Mouse (Mus musculus) B cell, adult 2 months (primary cell): ENCODE measurements around the gene Neurod1.
A peak's percentile ranks its signal among the peaks of the same experiment; 100 is the strongest.

ENCODE experiments used
- DNase-seq, 2 experiments: peaks; one replicate each; pipeline ENCODE4 v3.0.0; 2022

The Neurod1 gene

DNA sequence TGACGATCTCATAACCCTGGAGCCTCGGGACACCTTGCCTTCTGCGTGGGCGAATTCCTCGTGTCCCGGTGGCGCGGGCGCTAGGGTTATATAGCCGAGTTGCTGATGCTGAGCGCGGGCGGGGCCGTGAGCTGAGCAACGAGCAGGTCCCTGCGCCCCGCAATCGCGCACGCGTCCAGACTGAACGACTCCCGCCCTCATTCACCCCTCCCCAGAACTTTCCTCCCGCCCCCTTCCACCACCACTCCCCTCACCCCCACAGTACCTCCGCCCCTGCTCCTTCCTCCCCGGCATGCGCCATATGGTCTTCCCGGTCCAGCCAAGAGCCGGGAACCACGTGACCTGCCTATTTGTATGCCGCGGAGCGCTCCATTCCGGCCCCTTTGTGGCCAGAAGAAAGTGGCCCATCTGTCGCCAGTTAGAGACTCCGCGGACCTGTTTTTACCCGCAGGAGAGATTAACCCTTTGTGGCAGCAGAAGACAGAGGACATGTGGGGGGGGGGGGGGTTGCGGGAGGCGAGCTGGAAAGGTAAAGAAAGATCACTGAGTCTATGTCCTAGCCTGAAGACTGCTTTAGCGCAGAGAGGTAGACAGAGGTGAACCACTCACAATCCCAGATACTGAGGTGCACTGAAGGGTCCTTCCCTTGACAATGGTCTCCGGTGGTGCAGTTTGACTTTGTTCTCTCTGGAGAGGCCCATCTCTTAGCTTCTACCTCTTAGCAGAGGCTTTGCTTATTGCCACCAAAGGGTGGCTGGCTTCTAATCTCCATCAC lies at the start of gene Neurod1, which contains the start of gene Cerkl:
Gene Neurod1, minus strand, starts transcription at position 177 of the 775 bp plus-strand sequence.
Gene Cerkl, minus strand, starts transcription at position 211 of the 775 bp plus-strand sequence.
- DNase-seq: no peak

DNA sequence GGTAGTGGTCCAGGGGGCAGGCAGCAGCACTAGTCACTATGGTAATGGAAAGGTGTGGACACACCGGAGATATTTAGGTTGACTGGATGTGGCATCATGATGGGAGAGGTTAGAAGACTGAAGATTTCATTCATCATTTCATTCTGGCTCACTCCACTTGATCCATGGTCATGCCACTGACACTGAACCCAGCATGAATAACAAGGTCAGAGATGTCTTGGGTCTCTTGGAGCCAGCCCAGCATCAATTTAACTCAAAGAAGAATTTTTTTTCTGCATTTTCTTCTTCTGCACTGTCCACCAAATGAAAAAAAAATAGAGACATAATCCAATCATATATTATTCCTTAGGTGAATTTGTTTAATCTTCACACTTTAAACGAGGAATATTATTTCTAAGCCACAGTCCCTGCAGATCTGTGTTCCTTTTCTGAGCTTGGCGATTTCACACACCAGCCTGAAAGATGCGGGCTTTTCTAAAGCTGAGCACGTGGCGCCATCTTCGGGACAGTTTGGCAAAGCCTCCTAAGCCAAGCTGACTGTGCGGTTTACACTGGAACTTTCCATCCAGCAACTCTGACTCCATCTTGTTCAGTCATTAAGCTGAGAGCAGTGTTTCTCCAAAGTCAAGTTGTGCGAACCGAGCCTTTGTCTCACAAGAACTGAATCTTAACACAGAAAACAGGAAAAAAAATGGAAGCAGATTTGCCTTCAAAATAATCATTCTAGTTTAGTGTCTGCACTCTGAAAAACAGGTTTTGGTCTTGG lies 42.6 kb upstream of the Neurod1 start:
- peak; percentile 53 to 55 for DNase-seq

DNA sequence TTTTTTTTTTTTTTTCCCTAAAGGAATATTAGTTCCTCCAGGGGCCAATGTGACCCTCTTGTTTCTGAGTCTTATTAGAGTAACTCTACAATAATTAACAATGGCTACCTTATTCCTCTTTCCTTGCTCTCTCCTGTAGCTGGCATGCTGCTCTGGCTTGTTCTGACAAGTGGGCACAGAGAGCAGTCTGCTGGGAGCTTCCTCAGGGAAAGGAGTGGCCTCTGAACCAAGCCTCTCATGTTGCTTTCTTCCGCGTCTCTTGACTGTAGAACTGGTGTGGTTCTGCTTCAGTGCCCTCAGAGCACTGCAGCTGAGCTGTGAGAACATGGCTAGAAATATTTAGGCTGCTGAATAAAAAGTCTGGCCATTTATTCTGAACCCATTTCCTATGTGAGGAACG lies 28.6 kb upstream of the Neurod1 start:
- DNase-seq: no peak

DNA sequence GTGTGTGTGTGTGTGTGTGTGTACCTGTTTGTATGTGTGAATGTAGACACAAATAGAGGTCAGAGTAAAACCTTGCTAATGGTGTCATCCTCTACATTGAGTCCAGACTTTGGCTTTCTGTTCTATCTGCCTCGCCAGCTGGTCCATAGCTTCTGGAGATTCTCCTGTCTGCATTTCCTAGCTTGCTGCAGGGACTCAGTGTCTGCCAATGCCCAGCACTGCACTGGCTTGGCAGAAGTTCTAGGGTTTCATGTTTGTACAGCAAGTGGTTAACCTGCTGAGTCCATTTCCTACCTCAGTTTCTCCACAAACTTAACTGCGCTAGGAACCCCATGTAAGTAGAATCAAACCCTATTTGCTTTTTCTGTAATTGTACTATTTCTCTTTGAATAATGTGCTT lies 26.0 kb upstream of the Neurod1 start:
- DNase-seq: no peak

DNA sequence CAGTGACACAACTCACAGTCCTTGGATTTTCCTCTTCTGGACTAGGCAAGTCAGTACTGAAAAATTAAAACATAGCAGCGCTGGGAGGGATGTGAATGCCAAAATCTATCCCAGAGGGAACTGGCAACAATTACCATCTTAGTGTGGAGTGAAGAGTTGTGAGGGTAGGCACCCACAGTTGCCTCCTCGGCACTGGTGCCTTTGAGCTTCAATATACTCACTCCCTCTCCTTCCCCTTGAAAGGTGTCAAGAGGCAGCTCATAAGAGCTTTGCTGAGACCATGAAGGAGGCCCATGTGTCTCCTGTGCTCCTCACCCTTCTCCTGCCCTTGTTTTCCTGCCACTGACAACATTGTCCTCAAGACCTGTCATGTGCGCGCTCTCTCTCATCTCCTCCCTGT lies 5.9 kb upstream of the Neurod1 start:
- DNase-seq: no peak

DNA sequence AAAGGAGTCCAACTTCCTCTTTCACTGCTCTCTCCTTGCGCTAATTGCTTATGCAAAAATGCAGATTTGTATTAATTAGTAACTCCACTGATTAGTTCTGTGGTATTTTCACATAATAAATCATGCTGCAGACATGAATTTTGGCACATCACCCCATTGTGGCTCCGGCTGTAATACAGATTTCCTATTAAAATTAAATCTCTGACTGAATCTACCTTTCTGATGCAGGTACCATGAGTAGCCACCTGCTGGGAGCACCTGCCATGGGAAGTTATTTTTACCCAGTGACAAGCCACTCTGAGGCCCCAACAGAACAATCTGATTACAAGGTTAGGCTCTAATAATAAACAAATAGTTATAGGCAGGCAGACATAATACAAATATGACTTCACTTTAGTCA lies 5.3 kb upstream of the Neurod1 start:
- no peak for DNase-seq

DNA sequence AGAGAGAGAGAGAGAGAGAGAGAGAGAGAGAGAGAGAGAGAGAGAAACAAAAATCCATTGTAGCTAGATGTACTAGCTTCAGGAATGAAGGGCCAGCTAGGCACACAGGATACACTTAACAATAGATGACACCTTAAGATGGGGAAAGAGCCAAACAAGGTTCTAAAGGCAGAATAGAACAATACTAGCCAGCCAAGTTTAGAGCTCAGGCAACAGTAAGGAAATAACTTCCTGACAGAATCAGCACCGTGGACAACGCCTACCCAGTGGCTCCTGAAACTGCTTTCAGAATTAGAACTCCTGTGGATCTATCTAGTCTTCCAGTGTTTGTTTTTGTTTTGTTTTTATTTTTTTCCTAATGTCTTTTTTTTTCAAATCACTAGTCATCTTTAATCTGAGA lies 4.0 kb upstream of the Neurod1 start:
- no peak for DNase-seq

DNA sequence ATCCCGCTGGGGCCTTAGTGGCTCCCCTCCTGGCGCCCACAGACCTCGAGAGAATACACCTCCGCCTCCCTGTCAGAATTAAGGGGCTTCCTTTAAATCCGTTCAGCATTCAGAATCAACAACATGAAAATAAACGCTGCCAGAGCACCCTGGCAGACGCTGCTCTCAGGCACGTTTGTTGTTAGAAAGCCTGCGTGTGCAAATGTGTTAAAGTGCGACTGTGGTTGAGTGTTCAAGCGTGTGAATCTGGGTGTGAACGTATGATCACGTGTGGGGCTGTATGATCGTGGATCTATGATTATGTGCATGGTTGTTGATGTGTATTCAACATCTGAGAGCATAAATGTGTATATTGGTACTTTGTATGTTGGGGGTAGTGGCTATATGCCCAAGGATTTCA lies 3.6 kb upstream of the Neurod1 start:
- no peak for DNase-seq

DNA sequence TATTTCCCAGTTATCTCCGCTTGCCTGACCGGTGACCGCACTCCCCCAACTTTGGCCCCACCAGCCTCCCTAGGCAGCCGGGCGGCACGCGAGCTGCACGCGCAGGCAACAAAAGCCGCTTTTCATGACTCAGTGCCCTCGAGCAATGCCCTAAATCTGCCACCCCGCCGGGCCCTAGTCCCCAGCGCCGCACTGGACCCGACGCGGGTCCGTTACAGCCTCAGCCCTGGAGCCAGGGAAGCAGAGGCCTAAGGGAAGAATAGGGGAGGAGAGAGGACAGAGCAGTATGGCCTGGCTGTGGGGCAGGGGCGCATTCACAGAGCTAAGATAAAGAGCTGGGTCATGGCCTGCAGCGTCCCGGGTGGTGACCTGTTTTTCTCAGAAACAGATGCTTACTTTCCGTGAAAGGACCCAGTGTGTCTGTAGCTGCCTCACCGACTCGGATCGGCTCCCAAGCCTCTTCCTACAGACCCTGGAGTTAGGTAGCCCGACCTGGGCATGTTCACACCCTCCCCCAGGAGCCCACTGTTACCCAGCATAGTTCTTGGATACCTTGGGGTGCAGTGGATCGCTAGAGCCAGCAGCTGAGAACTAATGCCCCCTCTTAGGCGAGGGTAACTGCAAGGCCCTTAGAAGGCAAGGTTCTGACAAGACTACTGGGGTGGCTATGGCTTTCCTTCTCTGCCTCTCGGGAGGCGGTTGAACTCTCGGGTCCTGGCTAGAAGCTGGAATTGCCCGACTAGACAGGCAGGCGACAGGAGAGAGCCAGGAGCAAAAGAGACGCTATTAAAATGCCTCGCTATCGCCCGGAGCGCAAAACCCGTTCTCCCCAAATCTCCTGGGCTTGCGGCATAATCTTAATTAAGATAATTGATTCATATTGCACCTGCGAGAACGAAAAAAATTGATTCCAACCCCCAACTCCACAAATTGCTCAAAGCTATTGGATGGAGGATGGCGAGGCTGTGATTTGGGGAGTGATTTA lies 2.8 kb upstream of the Neurod1 start:
- DNase-seq: no peak

DNA sequence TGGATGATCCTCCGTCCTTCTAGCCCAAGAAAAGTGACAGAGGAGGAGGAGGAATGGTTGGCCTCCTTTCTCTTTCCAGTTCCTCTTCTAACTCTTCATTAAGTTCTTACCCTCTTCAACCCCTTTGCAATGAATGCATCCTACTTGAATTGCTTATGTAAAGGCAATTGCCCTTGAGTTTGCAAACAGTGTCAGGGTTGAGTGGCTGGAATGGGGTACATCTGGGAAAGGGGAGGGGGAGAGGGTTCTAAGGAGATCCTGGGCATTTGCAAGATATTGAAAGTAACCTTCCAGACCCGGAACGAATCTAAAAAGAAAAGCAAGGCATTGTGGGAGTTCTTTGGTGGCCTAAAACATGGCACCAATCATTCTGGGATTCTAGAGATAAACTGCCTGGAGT lies 1.4 kb upstream of the Neurod1 start:
- no peak for DNase-seq

DNA sequence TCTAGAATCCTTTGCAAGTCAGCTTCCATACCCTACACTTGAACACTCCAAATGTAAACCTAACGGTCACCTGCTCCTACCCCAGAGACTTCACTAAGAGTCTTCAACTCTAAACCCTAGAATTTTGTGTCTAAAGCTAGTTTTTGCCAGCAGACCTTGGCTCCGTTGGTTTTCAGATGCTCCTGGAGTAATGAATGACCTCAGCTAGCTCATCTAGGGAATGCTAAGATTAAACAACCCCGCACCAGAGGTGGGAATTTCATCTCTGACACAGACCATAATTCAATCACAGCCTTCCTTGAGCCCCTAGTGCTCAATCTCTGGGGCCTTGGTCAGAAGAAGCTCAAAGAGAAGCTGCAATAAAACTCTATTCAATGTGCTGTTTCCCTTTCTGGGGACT lies 883 bp upstream of the Neurod1 start:
- no peak for DNase-seq

DNA sequence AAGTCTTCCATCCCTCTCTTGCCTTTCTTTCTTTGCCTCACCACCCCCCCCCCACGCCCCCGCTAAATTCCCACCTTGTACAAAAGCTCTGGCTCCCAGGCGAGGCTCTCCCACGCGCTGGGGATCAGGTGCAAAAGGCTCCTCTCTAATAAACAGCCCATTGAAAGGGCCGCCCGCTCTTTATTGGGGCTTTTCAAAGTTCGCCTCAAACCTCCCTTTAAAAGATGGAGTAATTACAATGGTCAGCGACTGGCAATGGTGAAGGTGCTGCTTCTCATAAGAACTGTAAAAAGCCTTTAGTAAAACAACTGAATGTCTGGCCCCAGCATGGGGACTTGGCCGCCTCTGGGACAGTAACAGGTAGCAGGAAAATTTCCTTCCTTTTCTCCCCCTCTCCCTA lies 905 bp downstream of the Neurod1 start:
- no peak for DNase-seq

DNA sequence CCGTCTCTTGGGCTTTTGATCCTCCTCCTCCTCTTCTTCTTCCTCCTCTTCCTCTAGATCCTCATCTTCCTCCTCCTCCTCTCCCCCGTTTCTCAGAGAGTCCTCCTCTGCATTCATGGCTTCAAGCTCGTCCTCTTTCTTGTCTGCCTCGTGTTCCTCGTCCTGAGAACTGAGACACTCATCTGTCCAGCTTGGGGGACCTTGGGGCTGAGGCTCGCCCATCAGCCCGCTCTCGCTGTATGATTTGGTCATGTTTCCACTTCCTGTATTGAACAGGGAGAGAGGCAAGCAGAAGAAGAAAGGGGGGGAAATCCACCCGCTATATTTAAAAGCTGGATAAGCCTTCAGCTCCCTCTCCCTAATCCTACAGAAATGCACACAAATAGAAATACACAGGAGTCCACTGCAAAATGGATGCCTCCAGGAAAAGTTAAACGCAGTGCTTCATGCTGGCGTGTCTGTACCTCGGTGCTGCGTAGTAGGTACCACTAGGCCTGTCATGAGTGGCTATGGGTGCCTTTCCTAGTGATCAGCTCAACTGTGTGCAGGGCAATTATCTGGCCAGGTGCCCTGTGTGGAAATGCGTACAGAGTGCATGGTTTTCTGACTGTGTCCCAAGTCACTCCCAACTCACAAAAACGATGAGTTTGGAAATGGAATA lies 1.6 kb downstream of the Neurod1 start:
- DNase-seq: no peak

DNA sequence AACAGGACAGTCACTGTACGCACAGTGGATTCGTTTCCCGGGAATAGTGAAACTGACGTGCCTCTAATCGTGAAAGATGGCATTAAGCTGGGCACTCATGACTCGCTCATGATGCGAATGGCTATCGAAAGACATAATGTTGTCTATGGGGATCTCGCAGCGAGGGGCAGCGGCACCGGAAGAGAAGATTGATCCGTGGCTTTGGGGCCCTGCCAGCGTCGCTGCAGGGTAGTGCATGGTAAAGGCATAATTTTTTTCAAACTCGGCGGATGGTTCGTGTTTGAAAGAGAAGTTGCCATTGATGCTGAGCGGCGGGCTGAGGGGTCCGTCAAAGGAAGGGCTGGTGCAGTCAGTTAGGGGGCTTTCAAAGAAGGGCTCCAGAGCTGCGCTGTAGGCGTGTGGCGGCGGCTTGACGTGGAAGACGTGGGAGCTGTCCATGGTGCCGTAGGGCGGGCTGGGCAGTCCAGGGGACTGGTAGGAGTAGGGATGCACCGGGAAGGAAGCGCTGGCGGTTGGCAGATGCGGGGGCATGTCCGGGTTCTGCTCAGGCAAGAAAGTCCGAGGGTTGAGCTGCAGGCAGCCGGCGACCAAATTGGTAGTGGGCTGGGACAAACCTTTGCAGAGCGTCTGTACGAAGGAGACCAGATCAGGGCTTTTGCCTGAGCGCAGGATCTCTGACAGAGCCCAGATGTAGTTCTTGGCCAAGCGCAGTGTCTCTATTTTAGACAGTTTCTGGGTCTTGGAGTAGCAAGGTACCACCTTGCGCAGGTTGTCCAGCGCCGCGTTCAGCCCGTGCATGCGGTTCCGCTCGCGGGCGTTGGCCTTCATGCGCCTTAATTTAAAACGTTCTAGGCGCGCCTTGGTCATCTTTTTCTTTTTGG lies 2.4 kb downstream of the Neurod1 start:
- peak; percentile 46 to 50 for DNase-seq

DNA sequence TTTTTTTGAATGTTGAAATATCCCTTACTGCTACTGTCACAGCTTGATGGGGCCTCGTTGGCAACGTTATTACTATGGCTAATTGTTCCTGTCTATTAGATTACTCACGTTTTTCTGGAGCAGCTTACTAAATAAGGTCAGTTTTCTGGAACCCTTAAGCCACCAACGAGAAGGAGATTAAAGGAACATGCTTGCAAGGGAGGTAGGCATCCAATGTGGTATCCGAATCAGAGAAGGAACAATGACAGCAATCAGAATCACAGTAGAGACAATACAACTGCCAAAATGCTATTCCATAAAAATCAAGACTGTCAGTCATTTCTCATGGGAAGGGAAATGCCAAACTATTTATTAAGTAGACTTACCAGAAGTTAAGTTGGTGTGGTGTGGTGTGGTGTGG lies 5.1 kb downstream of the Neurod1 start:
- no peak for DNase-seq

DNA sequence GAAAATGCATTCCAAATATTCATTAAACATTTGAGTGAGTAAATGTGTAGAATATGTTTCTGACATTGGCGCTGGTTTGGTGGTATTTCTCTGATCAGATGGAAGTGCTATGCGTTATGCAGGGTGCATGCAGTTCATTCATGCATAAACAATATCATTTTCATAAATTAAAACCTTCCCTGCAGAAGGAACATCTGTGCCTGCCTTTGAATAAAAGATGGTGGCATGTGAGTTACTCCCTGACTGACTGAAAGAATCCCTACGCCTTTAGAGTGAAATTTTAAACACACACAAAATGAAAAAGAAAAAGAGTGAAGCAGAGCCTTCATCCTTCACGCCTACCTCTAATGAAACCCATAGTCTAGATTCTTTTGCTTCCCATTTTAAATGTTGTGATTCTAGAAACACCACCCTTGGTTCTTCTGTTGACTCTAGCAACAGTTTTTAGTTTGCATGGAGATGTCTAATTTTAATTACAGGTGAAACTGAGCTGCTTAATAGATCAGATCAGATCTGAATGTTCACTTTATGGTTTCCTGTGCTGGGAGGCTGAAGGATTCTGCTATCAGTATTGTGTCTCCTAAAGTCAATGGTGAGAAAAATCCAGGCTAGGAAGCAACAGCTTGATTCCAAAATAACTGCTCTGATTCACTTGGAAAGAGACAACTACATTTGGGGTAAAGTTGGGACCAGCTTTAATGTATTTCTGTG lies 5.7 kb downstream of the Neurod1 start:
- DNase-seq: no peak

DNA sequence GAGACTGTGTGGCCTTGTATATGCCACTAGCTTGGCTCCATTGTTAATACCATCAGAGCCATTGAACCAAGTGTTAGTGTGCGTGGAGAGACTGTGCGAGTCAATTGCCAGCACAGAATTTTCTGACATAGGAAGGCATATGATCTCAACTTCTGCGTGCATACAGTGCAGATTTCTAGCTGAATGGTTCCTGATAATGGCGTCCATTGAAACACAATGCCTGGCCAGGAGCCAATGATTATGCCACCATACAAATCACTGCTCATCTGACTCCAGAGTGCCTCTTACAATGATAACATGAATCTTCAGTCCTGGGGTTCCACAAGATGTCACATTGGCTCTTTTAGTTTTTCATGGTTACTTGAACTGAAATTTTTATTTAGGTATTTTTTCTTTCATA lies 7.2 kb downstream of the Neurod1 start:
- DNase-seq: no peak

DNA sequence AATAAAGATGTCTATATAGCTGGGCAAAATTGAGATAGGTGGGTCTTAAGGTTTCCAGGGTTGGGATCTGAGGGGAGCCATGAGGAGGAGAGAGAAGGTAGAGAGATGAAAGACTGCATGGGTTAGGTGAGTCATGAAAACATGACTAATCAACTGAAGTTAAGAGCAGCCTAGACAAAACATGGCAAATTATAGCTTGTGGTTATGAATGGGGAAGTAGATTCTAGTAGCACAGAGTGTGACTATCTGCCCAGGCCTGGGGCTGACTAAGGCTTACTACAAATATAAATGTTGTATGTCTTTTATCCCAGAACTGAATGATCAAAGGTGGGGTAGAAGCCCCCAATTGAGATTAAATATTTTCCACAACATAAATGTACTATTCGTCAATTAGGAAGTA lies 9.4 kb downstream of the Neurod1 start:
- no peak for DNase-seq

DNA sequence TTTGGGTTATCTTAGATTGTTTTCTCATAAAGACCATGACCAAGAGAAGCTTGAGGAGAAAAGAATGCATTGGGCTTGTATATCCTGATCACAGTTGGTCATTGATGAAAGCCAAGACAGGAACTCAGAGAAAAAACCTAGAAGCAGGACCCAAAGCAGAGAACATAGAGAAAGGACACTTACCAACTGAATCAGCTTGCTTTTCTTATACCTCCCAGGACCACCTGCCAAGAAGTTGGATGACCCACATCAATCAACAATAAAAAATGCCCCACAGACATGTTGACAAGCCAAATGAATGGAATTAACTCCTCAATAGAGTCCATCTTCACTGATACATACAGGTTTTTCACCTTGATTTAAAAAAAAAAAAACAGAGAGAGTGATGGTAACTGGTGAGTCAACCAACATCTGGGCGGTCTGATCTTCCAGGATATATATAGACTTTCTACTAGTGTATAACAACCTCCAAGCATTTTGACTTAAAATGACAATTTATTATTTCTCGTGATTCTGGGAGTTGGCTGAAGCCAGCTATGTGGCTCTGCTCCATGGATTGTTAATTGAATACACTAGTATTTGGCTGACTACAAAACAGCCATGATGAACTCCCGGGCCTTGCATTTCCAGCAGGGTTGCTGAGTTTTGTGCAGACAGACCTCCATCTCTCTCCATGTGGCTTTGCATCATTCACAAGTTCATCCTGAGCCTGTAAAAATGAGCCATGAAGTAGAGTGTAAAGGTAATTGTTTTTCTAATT lies 12.5 kb downstream of the Neurod1 start:
- DNase-seq: no peak

DNA sequence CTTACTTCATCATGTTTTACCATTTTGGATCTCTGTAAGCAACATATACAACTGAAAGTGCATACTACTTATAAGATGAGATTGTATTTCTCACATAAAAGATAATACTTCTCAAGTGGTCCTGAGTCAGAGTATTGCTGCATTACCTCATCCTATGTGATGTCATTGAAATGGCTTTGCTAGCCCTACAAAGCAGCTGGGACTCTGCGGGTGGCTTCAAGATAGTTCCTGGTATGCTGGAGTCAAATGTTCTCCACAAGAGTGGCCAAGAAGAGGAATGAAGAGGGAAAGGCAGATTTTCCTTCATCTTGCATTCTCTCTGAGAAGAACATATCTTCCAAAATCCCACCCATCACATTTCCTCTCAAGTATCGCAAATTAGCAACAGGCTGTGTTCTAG lies 13.2 kb downstream of the Neurod1 start:
- DNase-seq: no peak
